Mouse (Mus musculus) brain, embryonic 14.5 days (tissue): ENCODE results near the gene Disp1.

Source experiments
- CTCF ChIP-seq: fragments of 200-500 bp; IDR thresholded peaks from 2 replicates; pipeline ENCODE4 v1.5.1; 2012; ENCODE audit warnings: inconsistent platforms, mild to moderate bottlenecking, moderate library complexity, borderline replicate concordance; ENCODE audit not compliant: insufficient read depth, insufficient read length; ENCODE audit errors: extremely low read depth
- POLR2A ChIP-seq: fragments of 200-500 bp; IDR thresholded peaks from 2 replicates; pipeline ENCODE4 v1.6.1; 2012; ENCODE audit warnings: mild to moderate bottlenecking, inconsistent platforms, borderline replicate concordance; ENCODE audit not compliant: poor library complexity, insufficient read depth, insufficient read length, severe bottlenecking; ENCODE audit errors: extremely low read depth

- no peak for TF ChIP-seq CTCF
- TF ChIP-seq POLR2A: no peak
Measured at GRCm38 (mm10) chr1:183252574-183252973, 31.3 kb upstream of the Disp1 start.
